Mouse (Mus musculus) heart, postnatal 25 days (tissue): ENCODE data around the gene Aqp8. TPM values are rescaled to one million over a fixed set of nuclear protein-coding genes. Genes with fewer than 3 reads are reported as not detected.

Source experiments
- DNase-seq: peaks from one replicate; pipeline ENCODE4 v3.0.0; 2022; ENCODE audit warnings: low spot score
- intact Hi-C: fragments of 180-260 bp; cut with DNase I; formaldehyde crosslinking; loops from one replicate; pipeline ENCODE4 v1.15.1; 2025
- total RNA-seq, 2 experiments: library from RNA; stranded (reverse); gene quantifications; 2 replicates each; pipeline ENCODE4 v1.2.3; 2021

Gene Aqp8
- total RNA-seq, 2 experiments from 2014 or later: 1.7 to 2.0 TPM

DNA sequence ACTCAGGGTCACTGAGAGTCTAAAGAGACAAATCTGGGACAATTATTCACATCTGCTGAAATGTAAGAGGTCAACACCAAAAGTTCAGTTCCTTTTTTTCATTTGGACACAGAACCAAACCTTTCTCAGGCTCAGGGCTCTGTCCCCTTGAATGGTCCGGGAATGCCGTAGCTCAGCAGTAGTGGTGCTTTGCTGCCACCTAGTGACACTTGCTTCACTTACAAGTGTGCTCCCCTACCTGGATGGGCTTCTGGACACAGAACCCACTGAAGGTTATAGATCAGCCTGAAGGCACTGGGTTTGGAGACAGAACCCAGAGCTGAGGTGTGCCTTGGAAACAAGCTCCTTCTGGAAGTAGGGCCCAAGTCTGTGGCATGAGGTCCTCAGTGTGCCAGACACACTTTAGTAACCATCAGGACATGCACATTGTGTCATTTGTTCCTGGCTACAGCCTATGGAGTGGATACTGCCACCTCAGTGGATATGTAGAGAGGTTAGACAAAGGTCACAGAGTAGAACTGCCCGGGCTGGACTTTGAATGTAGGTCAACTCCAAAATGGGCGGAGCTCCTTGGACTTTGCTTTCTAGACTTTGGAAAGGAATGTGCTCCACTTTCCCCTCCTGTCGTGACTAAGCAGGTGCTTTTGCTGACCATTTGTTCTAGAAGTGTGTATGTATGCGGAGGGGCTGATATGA lies 3.7 kb downstream of the Aqp8 start:
- intact Hi-C loops: loop anchor here (1.0 to 10.0 kb wide), 4 partner anchors 67 to 449 kb away; no protein-coding TSS in a partner anchor
- DNase-seq: no peak

DNA sequence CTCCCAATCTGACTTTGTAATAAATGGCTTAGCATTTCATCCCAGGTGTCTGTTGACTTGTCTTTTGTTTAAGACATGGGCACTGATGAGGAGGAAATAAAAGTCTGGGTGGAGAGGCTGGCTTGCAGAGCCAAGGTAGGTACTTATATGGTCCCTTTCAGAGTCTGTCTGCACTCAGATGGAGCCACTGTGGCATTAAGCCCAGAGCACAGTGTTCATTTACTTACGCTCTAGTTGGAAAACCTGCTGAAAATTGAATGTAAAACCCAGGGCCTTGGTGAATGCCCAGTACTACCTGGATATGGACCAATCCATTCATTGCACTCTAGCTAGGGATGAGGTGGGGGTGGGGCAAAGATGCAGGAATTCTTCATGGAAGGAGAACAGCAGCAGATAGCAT lies 5.9 kb downstream of the Aqp8 start:
- DNase-seq: no peak
- intact Hi-C loops: loop anchor here (10.0 kb wide), 1 partner anchor 423 kb away; no protein-coding TSS in a partner anchor

DNA sequence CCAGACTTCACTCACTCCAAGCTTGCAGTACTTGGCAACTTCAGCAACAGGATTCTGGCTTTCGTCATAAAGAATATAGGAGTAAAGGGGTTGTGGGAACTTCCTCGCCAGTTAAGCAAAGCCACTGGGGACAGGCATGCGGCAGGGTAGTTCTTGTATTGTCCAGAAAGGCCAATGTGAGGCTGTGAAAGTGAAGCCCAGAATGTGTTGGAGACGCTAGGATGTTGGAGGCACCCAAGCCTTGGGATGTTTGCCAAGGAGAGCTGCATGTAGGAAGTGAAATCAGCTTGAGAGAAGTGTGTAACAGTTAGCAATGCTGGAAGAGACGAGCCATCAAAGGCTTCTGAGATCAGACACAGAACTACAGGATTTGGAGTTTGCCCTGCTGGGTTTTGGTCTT lies 25.6 kb downstream of the Aqp8 start:
- DNase-seq: no peak
- intact Hi-C loops: no loop called here

DNA sequence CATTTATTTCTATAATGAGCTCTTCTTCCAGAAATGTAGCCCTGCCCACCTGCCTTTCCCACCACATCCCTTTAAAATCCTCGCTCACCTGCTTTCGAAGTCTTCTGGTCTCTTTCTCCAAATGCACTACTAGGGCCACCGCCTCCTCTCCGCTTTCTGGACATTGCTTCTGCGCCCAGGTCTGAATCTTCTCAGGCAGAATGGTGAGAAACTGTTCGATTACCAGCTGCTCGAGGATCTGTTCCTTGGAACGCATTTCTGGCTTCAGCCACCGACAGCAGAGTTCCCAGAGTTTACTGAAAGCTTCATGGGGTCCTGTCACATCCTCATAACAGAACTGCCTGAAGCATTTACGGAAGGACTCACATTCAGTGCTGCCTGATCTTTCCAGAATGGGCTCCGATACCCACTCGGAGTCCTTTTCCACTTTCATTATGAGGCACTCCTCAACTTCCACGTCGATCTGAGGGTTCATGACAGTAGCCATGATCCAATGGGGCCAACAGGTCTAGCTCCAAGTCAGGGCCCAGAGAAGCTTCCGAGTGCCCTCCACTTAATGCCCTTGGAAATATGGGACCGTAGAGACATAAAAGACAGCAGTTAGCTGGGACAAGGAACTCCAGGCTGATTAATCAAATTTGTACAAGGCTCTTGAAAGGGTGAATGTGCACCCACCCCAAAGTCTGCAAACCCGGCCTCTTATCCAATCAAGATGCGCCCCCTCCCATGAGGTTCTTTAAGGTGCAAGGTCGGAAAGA lies 37.6 kb downstream of the Aqp8 start:
- DNase-seq: no peak

DNA sequence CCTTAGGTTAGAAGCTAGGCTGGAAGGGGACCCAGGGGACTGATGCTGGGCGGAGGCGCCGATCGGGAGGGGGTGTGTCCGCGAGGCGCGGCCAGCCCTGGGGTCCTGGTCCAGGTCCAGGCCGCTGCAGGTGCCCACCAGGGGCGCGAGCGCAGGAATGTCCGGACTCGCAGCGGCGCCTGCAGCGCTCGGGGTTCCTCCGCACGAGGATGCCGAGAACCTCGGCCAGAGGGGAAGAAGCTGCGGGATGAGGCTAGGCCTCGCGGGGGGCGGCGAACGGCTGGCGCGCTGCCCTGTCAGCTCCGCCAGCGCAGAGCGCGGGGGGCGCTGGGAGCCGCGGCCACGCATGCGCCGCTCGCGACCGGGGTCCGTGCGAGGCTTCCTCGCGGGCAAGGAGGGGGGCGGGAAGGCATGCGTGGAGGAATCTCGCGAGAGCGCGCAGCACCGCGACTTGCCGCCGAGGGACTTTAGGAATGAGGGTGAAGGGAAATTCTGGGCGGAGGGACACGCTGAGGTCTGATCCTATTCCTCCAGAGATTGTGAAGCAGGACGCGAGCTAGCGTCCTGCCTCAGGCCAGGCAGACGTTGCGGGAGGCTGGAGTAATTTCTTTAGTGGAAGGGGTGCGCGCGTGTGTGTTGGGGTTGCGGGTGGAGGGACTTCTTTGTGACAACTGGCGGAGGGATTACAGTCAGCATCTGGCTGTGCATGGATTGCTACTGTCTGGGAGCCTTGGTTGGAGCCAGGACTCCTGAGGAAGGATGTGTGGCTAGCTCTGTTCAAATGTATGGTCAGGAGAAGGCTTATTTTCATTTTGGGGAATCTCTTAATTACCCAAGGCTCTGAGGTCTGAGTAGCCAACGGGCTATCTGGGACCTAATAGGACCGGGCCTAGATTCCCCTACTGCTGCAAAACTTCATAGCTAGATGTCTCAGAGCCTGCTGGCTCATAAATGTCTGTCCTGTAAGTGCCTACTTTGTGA lies 38.4 kb downstream of the Aqp8 start, which contains the start of gene Zkscan2:
Gene Zkscan2, minus strand, starts transcription at position 211 of the 981 bp plus-strand sequence.
- intact Hi-C loops: no loop called here
- peak; percentile 5 for DNase-seq

More for the DNA sequence above, 37.6 kb downstream of the Aqp8 start:
- intact Hi-C loops: no loop called here

DNA sequence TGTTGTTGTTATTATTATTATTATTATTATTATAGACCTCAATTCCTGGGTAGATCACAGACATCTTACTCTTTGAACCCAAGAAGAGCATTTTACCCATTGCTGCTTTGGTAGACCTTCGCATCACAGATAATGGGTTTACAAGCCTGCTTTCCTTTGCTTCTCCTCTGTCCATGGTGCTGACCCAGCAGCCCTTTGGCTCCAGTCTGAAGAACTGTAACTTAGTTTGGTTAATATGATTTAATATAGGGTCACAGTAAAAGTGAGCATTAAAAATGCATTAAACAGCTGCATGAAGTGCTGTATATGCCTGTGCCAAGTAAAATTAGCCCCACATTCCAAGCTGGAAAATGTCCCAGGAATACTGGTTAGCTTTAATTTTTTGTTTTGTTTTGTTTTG lies 41.3 kb downstream of the Aqp8 start:
- DNase-seq: no peak
- intact Hi-C loops: no loop called here

DNA sequence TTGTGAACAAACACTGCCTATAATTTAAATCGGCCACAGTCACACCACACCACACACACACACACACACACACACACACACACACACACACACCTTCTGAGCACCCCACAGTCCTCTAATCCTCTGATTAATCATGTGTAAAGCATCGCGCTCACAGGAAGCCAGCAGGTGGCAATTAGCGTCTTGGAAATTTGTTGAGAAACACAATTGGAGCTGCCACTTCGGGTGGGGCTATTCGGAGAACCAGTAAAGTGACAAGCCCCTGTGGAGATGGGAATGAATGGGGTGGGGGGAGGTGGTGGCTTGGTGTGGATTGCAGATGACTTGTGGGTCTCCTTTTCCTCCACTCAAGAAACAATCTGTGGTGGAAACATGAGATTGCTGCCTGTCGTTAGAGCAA lies 45.9 kb downstream of the Aqp8 start:
- intact Hi-C loops: no loop called here

More for the DNA sequence above, 45.9 kb downstream of the Aqp8 start:
- no peak for DNase-seq

Other genes starting within 250 kb of the Aqp8 start
- gene Slc5a11, start 247.5 kb upstream of the Aqp8 start, total RNA-seq: not detected
- gene Lcmt1, start 92.5 kb upstream of the Aqp8 start, total RNA-seq: 10 to 100 TPM; 20.0 to 21.9 TPM
- gene Arhgap17, start 92.4 kb upstream of the Aqp8 start, total RNA-seq: 10 to 100 TPM; 16.7 to 20.2 TPM
- under 1 TPM; 0.08 to 0.18 TPM for gene Zkscan2, start 38.2 kb downstream of the Aqp8 start, total RNA-seq